Mouse (Mus musculus) embryonic facial prominence, embryonic 11.5 days (tissue): ENCODE measurements around the gene Zcchc24. TPM values are rescaled to one million over a fixed set of nuclear protein-coding genes. Genes with fewer than 3 reads are reported as not detected.

Experiments used
- ATAC-seq: fragments of 200-750 bp; cut with Nextera tagmentation; replicated peaks from 2 replicates; pipeline ENCODE4 v1.8.0; 2017; ENCODE audit warnings: low read depth; ENCODE audit not compliant: insufficient number of reproducible peaks, low FRiP score, low TSS enrichment
- DNase-seq: peaks from one replicate; pipeline ENCODE4 v3.0.0-alpha.2; 2015; ENCODE audit warnings: low spot score
- H3K27ac ChIP-seq: fragments of 300-500 bp; sonication (generic); replicated peaks from 2 replicates; pipeline ENCODE4 v1.5.1; 2014; ENCODE audit warnings: mild to moderate bottlenecking, low read depth, low read length, control low read depth
- H3K27me3 ChIP-seq: fragments of 300-500 bp; sonication (generic); 2 replicates; pipeline ENCODE4 v1.6.1; 2014; ENCODE audit warnings: mild to moderate bottlenecking, low read length, moderate library complexity, mixed read lengths; ENCODE audit not compliant: control insufficient read depth, insufficient read depth
- H3K36me3 ChIP-seq: fragments of 300-500 bp; sonication (generic); replicated peaks from 2 replicates; pipeline ENCODE4 v1.6.1; 2014; ENCODE audit warnings: low read depth, mild to moderate bottlenecking, low read length, moderate library complexity, mixed read lengths; ENCODE audit not compliant: control insufficient read depth, insufficient read depth
- H3K4me1 ChIP-seq: fragments of 300-500 bp; sonication (generic); 2 replicates; pipeline ENCODE4 v1.6.1; 2014; ENCODE audit warnings: low read length, mixed read lengths; ENCODE audit not compliant: control insufficient read depth, insufficient read depth
- H3K4me2 ChIP-seq: fragments of 300-500 bp; sonication (generic); 2 replicates; pipeline ENCODE4 v1.6.1; 2014; ENCODE audit warnings: low read depth, mild to moderate bottlenecking, control low read depth, low read length, moderate library complexity
- H3K4me3 ChIP-seq: fragments of 300-500 bp; sonication (generic); 2 replicates; pipeline ENCODE4 v1.5.1; 2014; ENCODE audit warnings: low read depth, low read length, control low read depth
- H3K9ac ChIP-seq: fragments of 300-500 bp; sonication (generic); replicated peaks from 2 replicates; pipeline ENCODE4 v1.6.1; 2014; ENCODE audit warnings: mild to moderate bottlenecking, control low read depth, low read length
- H3K9me3 ChIP-seq: fragments of 300-500 bp; sonication (generic); replicated peaks from 2 replicates; pipeline ENCODE4 v1.6.1; 2016; ENCODE audit warnings: mild to moderate bottlenecking, low read length, inconsistent platforms, mixed read lengths; ENCODE audit not compliant: control insufficient read depth
- WGBS: fragments of 180-500 bp; shearing (Covaris S2); extraction: QIAGEN DNeasy Blood & Tissue Kit; methylation state at CpG from one replicate; pipeline ENCODE4 v1.1.7; 2014; 5-methylcytosine and 5-hydroxymethylcytosine counted together
- polyA plus RNA-seq: library from polyadenylated mRNA; unstranded; fragments of >200 nt; fragmentation: Nextera tagmentation; extraction: Ambion mirVana; gene quantifications from 2 replicates; pipeline ENCODE4 v1.2.1, GENCODE M21; 2014

Zcchc24 gene
- polyA plus RNA-seq, 1 experiment from 2014 or later: 23.6 TPM

- Histone ChIP-seq H3K4me3 (no peak overlapping the region), H3K27ac (no peak overlapping the region), H3K4me1 (no peaks in the 10 kb centered on the region), H3K36me3 (peaks cover 8% of the 10 kb centered on the region; the same call in 1 of the 2 replicates), H3K9me3 (no peaks in the 10 kb centered on the region), H3K4me2 (no peak overlapping the region), H3K27me3 (no peaks in the 10 kb centered on the region), H3K9ac (no peak overlapping the region)
- DNase-seq (no peak), ATAC-seq (no peak)
- WGBS: 77% methylated on average over 19 of the region's 19 CpGs
These were observed 103.4 kb downstream of the Zcchc24 start for GRCm38 (mm10) chr14:25665314-25665970.

GRCm38 (mm10) chr14:25664310-25664695, 104.5 kb downstream of the Zcchc24 start:
- Histone ChIP-seq H3K27ac (no peak overlapping the region), H3K4me2 (no peak overlapping the region), H3K4me1 (no peaks in the 10 kb centered on the region), H3K27me3 (no peaks in the 10 kb centered on the region), H3K9me3 (no peaks in the 10 kb centered on the region), H3K36me3 (peaks cover 8% of the 10 kb centered on the region), H3K9ac (no peak overlapping the region), H3K4me3 (no peak overlapping the region)
- ATAC-seq: no peak
- WGBS: 81% methylated on average over 7 of the region's 7 CpGs
- DNase-seq: no peak

- WGBS: 79% methylated on average over 7 of the region's 7 CpGs
- Histone ChIP-seq H3K27me3 (no peaks in the 10 kb centered on the region), H3K4me2 (no peak overlapping the region), H3K9me3 (no peaks in the 10 kb centered on the region), H3K36me3 (peaks cover 8% of the 10 kb centered on the region), H3K4me3 (no peak overlapping the region), H3K27ac (no peak overlapping the region), H3K4me1 (no peaks in the 10 kb centered on the region), H3K9ac (no peak overlapping the region)
- DNase-seq: no peak
- ATAC-seq: no peak
These were observed 105.1 kb downstream of the Zcchc24 start for GRCm38 (mm10) chr14:25663649-25664309.

Other genes with a start within 250 kb of the Zcchc24 start
- 40.7 and 43.7 TPM in 2 replicates for gene Ppif, start 74.9 kb downstream of the Zcchc24 start, polyA plus RNA-seq
- gene Anxa11, start 73.1 kb upstream of the Zcchc24 start, polyA plus RNA-seq: 7.1 and 9.1 TPM in 2 replicates
- not detected in 2 replicates for gene Plac9a, start 134.1 kb upstream of the Zcchc24 start, polyA plus RNA-seq
- 3.5 and 3.6 TPM in 2 replicates for gene Tmem254a, start 158.6 kb upstream of the Zcchc24 start, polyA plus RNA-seq
- gene Cphx1, start 169.3 kb upstream of the Zcchc24 start, polyA plus RNA-seq: 0.46 TPM in 1 of 2 replicates, not detected in the other
- gene Duxbl1, start 209.5 kb upstream of the Zcchc24 start, polyA plus RNA-seq: 2.3 and 3.1 TPM in 2 replicates